Mouse (Mus musculus) spleen, embryonic (tissue): ENCODE results near the gene Eif2b2.

Source experiments
- CTCF ChIA-PET: fragments of 350-600 bp; sonication (Branson Sonifier 250); formaldehyde crosslinking; loops from one replicate; lab custom pipeline; 2022; lab: Charles Lee

Gene Eif2b2

DNA sequence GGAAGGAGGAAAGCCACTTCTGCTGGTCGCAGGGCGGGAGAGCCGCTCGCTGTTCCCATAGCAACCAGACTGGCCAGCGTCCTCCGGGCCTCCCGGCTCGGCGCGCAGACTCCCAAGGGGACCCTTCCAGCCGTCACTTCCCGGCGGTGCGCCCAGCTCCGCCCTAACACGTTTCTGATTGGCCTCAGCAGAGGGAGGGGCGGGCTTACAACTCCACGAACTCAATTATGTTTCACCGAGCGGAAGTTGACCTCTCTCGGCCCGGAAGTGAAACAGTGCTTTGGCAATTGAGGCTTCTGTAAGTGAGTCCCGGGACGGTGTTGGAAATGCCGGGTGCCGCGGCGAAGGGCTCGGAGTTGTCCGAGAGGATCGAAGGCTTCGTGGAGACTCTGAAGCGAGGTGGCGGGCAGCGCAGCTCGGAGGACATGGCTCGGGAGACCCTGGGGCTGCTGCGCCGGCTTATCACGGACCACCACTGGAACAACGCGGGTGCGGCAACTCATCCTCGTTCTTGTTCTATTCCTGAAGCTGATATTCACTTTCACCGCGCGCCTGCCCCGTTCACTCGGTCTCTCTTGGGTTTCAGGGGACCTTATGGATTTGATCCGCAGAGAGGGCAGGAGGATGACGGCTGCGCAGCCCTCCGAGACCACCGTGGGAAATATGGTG is at the start of gene Eif2b2:
Gene Eif2b2 (plus strand): TSS at position 246 of the 669 bp plus-strand sequence.
- CTCF ChIA-PET: interaction anchor here (0.6 to 1.3 kb wide), 3 partner anchors 61 to 99 kb away, joined by 3 to 5 read pairs (median 3); no protein-coding TSS in a partner anchor

GRCm38 (mm10) chr12:85169877-85170276 is 49.4 kb upstream of the Eif2b2 start:
- CTCF ChIA-PET: interaction anchor here (0.6 to 0.9 kb wide), 3 partner anchors 50 to 135 kb away, joined by 3 to 4 read pairs (median 3); no protein-coding TSS in a partner anchor

DNA sequence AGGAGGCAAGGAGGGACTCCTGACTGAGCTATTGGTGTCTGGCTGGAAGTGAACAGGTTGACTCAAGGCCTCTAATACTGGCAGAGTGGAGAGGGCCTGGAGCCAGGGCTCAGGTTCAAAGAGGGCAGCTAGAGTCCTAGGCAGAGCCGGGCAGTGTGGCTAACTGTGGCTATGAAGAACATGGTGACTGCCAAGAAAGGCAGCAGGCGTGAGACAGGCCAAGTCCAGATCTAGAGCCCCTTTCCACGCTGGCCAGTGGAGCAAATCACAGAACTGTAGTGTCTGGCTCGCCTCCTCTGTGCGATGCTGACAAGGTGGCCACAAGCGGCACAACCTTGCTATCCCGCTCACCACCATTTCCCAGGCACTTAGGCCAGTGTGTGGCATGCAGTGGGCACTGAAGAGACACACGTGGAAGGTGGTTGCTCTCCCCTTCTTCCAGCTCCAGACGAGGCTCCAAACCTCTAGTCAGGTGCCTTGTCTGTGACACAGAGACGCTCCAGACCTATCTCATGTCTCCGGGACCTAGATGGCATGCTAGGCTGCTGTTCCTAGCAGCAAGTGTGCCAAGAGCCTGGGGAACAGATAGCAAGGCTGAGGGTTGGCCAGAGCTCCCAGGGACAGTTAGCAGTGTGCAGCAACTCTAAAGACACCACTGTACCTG is 48.9 kb upstream of the Eif2b2 start:
- CTCF ChIA-PET: interaction anchor here (0.6 to 0.9 kb wide), 3 partner anchors 50 to 135 kb away, joined by 3 to 4 read pairs (median 3); no protein-coding TSS in a partner anchor

DNA sequence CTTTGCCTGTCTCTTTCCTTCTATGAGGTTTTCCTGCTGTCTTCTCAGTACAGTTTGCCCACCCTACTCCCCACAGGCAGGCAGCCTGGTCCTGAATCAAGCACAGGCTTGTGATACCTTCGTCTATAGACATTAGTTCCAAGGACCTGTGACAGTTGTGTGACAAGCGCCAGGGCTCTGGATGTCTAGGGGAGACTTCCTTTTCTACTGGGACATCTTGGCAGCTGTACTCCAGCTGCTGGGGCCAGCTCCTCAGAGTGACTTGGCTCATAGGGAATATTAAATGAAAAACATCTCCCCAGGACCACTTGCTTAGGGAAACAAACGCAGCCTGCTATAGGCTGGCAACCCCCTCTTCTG is 48.4 kb upstream of the Eif2b2 start:
- CTCF ChIA-PET: no interaction called here

- CTCF ChIA-PET: interaction anchor here (0.6 kb wide), 1 partner anchor 79 kb away, joined by 8 read pairs; no protein-coding TSS in a partner anchor
These were observed 45.3 kb upstream of the Eif2b2 start for GRCm38 (mm10) chr12:85174016-85174415.

DNA sequence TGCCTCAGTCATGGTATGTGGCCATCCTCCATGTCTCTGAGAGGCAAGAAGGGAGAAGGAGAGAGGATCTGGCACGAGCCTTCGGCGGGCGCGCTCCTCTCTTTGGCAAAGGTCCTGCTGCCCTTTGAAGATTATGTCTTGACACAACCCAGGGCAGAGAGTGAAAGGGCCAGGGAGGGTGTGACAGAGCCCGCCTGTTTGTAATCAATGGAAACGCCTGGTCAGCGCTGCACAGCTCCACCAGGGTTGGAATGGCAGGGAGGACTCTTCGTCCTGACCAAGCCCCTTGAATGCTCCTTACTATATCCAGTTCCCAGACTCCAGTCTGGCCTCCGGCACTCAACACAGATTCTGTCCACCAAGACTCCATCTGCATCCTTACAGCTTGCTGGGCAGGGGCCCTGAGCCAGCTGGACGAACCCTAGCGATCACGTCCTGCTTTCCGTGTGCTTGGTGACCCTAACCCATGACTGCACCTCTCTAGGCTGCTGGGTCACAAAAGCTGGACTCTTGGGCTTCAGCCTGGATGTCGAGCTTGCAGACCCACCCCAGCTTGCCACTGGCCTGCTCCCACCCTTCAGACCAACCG is 44.1 kb upstream of the Eif2b2 start:
- CTCF ChIA-PET: no interaction called here

- CTCF ChIA-PET: no interaction called here
These were observed 43.1 kb upstream of the Eif2b2 start for GRCm38 (mm10) chr12:85175926-85176845.

DNA sequence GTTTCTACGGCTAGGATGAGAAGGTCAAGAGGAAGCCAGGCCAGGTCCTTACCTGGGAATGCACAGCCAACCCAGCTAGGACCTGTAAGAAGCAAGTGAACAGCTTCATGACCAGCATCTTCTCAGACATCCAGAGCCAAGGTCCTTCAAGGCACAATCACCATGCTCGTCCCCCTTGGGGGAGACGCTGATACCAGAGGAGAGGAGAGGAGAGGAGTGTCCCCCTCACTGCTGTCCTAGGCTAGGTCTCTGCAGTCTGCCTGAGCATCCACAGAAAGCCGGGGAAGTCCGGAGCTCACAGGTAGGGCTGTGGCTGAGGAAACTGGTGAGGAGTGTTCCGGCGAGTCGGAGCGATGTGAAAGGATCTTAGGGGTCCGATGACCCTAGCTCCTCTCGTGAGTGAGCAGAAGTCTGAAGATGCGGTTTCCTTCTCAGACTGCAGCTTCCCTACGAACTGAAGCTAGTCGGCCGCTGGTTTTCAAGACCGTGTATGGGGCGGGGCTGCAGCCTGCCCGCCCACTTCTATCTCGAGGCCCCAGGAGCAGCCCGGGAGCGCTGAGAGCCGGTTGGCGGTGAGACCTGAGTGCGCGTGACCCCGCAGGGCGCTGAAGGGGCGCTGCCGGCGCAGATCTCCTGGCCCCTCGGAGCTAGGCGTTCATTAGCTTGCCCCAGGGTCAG is 42.3 kb upstream of the Eif2b2 start:
- CTCF ChIA-PET: no interaction called here

DNA sequence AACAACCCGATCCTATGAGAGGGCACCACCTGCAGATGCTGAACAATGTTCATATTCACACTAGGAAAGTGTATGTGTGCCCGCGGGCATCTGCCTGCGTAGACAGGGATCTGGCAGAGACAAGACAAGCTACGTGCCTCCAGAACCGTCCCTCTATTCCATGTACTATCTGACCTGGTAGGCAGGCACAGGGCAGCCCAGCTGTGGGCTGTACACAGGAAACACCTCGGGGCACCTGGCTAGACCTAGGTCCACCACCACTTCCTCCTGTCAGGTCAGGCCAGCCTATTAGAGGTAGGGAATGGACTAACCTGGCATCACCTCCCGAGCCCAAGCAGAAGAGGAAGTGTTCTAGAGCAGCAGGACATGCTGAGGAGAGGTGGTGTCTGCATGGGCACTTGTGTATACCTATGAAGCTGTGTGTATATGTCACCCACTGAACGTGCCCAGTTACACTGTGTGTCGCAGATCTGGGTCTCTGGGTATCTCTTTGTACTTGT is 41.5 kb upstream of the Eif2b2 start, which contains the start of gene Pgf:
Gene Pgf (minus strand): TSS at position 51 of the 500 bp plus-strand sequence.
- CTCF ChIA-PET: no interaction called here

DNA sequence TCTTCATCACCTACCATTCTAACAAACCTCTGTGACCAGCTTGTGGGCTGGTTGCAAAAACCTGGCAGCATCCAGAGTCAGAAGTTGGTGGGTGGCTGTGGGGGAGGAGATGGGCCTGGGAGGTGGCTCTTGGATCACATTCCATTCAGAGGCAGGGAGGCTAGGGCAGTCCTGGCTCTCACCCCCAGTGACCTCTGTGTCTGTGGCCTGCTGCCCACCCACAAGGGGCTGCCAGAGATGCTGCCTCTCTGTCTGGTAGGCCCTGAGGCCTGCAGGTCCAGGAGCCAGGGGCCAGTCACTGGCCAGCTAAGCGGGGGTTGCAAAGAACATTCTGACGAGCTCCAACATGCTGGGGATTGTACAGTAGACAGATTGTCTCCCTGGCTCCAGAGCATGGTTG is 41.0 kb upstream of the Eif2b2 start:
- CTCF ChIA-PET: no interaction called here

DNA sequence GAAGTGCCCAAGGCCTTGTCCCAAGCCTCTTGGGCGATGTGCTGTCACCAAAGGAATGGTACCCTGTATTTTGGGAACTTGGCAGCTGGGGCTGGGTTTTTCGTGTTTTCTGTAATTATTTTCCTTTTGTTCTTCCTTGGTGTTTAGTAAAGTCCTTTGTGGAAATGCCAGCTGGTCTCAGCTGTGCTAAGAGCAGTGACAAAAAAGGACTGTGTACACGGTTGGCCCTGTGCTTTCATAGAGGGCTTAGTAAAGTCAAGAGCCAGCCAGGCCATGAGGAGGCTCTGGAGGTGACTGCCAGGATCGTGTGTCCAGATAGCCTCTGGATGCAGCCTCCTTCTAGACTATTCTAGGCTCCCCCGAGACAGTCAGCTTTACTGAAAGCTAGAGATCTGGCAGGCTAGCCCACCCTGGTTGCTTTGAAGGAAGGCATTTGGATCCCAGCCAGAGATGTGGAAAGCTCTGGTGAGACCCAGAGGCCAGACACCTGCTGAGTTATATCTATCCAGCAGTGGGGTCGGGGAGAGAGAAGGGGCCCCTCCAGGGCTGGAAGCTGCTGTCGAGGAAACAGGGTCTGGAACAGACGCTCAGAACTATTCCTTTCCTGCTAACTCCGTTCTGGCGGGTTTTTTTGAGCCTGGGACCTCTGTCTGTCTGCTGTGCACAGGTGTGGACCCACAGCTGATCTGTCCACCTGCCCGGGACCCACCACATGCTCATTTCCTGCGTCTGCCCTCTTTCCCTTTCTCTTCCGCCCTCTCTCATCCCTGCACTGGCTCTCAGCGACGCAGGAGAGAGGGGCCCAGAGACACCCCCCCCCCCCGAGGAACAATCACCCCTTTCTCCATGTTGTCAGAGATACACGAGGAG is 37.6 kb upstream of the Eif2b2 start:
- CTCF ChIA-PET: interaction anchor here (0.7 kb wide), 1 partner anchor 38 kb away, joined by 4 read pairs; no protein-coding TSS in a partner anchor

DNA sequence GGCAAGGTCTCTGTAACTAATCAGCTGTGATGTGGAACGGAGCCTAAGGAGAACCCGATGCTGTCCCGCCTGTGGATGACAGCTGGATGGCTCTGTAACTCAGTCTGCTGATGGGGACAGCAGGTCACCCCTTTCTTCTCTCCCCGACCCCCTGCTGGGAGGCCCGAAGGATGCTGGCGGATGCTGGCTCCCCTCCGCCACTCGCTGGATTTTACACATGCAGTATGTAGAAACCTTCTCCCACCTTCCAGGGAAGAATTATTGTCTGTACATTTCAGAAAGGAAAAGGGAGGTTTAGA is 37.0 kb upstream of the Eif2b2 start:
- CTCF ChIA-PET: no interaction called here

DNA sequence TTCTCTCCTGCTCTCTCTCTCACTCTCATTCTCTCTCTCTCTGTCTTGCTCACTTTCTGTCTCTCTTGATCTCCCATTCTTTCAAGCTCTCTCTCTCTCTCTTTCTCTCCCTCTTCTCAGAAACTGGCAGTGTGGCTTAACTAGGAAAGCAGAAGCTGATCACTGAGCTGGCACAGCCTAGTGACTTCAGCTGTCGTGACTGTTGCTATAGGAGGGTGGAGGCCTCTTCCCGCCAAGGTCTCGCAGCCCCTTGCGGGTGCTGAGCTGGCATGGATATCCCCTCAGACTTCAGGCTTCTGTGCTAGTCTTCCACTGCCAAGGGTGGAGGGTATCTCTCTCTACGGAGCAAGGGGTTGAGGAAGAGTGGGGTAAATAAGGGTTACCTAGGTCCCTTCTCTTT is 36.4 kb upstream of the Eif2b2 start:
- CTCF ChIA-PET: no interaction called here

DNA sequence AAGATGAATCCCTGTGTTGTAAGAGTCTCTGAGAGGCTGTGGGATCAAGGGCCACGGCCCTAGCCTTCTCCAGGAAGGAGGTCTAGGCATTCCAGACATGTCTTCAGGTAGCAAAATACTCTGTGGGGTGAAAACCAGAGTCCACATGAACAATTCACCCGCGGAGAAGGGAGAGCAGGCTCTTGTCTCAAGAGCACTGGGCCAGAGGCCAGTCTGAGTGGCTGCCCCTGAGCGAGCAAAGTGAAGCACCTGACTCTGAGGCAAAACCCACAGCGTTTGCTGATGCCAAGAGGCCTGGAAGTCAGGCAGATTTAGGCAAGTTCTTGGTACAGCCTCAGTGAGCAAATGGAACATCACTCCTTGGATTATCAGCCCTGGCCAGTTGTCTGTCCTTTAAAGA is 35.2 kb upstream of the Eif2b2 start:
- CTCF ChIA-PET: interaction anchor here (1.3 kb wide), 1 partner anchor 121 kb away, joined by 3 read pairs; no protein-coding TSS in a partner anchor

GRCm38 (mm10) chr12:85185810-85186209 is 33.5 kb upstream of the Eif2b2 start:
- CTCF ChIA-PET: no interaction called here

DNA sequence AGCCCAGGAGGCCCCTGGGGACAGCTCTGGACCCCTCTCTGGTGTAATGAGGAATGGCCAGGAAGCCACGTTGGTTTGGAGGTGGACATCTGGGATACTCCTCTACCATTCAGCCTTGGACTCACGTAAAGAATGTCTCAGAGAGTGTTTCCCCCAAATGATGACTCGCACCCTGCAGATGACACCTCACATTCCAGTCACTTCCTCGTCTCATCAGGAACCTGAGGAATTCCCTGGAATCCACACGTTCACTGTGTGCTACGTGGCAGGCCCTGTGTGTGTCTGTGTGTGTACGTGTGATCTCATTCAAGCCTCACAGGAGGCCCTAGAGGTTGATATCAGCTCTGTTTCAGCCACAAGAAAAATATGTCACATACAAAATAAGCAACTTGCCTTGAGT is 32.9 kb upstream of the Eif2b2 start:
- CTCF ChIA-PET: no interaction called here

DNA sequence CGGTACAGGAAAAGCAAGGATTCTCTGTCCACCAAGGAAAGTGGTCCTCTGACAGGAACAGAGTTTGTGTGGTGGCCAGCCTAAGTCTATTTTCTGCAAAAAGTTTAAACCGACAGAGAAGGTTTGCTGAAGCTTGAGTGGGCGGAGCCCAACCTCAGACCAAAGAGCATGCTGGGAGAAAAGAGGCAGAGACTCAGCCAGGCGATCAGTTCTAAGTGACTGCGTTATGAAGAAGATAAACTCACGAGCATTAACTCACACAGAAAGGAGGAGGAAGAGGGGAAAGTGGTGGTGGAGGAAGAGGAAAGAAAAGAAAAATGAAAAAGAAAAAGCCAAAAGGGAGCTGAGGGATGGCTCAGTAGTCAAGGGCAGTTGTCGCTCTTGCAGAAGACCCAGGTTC is 29.0 kb upstream of the Eif2b2 start:
- CTCF ChIA-PET: no interaction called here

- CTCF ChIA-PET: no interaction called here
These were observed 26.7 kb upstream of the Eif2b2 start for GRCm38 (mm10) chr12:85192461-85193108.

GRCm38 (mm10) chr12:85193146-85193545 is 26.1 kb upstream of the Eif2b2 start:
- CTCF ChIA-PET: no interaction called here
